ENCODE assay signal across 8 mouse cellular contexts in the genomic region with DNA sequence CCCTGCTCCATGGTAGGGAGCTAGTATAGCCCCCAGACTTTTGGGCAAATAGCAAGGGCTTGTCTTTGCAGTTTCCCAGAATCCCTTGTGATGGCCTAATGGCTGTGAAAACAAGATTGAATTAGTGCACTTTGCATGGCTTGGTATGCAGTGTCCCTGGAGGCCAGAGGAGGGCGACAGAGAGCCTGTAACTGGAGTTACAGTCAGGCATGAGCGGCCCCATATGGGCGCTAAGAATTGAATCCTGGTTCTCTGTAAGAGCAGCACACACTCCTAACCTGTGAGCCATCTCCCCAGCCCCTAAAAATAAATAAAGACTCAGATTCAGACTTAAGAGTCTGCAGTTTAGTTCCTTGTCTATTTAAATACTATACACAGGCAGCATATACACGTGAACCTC. TPM values are rescaled to one million over a fixed set of nuclear protein-coding genes. Genes with fewer than 3 reads are reported as not detected.
DNase-seq lines count a peak whose midpoint lies in the region; ATAC-seq and TF ChIP-seq lines count a peak whose summit lies in the region.

No protein-coding gene starts in this region.

- no peaks in the 10 kb centered on the region for H3K4me1 ChIP-seq in intestine, embryonic 14.5 days (replicated peaks; ENCODE audit: control insufficient read depth, insufficient read depth, low read length)
- H3K4me1 ChIP-seq in intestine, embryonic 15.5 days (replicated peaks) = peaks cover 12% of the 10 kb centered on the region
- H3K4me1 ChIP-seq in embryonic fibroblast, embryonic 13.5 days (ENCODE audit: control insufficient read depth, insufficient read depth, low read length) = peaks cover 11% of the 10 kb centered on the region; the same call in 1 of the 2 replicates
- peaks cover 9% of the 10 kb centered on the region for H3K4me1 ChIP-seq in hindbrain, embryonic 12.5 days

- H3K4me3 ChIP-seq in intestine, embryonic 14.5 days (ENCODE audit: low read depth, low read length) = no peak overlapping the region
- H3K4me3 ChIP-seq in intestine, embryonic 15.5 days (replicated peaks) = no peak overlapping the region
- H3K4me3 ChIP-seq in embryonic fibroblast, embryonic 13.5 days (ENCODE audit: insufficient read depth, low read length) = no peak overlapping the region
- no peak overlapping the region for H3K4me3 ChIP-seq in hindbrain, embryonic 12.5 days

- WGBS in intestine, embryonic 14.5 days = 37% methylated on average over 4 of the region's 4 CpGs
- 35% methylated on average over 4 of the region's 4 CpGs for WGBS in intestine, embryonic 15.5 days
- WGBS in hindbrain, embryonic 12.5 days = 27% methylated on average over 4 of the region's 4 CpGs

- TF ChIP-seq CTCF in embryonic fibroblast, embryonic 13.5 days (IDR thresholded peaks at IDR 0.05; ENCODE audit: borderline replicate concordance, insufficient read depth, low read length) = peak; percentile 62; the same call in 1 of the 2 replicates

- H3K9me3 ChIP-seq in intestine, embryonic 14.5 days (ENCODE audit: control insufficient read depth, low read length) = no peaks in the 10 kb centered on the region
- no peaks in the 10 kb centered on the region for H3K9me3 ChIP-seq in intestine, embryonic 15.5 days
- no peaks in the 10 kb centered on the region for H3K9me3 ChIP-seq in hindbrain, embryonic 12.5 days (replicated peaks)

- H3K36me3 ChIP-seq in intestine, embryonic 14.5 days (ENCODE audit: control insufficient read depth, insufficient read depth, low read length) = no peaks in the 10 kb centered on the region
- H3K36me3 ChIP-seq in intestine, embryonic 15.5 days = no peaks in the 10 kb centered on the region
- no peaks in the 10 kb centered on the region for H3K36me3 ChIP-seq in hindbrain, embryonic 12.5 days

- peak; percentile 63 for DNase-seq in intestine, embryonic 14.5 days (ENCODE audit: low spot score)
- peak; percentile 52 for DNase-seq in MN1 (ENCODE audit: low spot score)
- no peak for DNase-seq in frontal cortex, postnatal 14 days (ENCODE audit: low spot score in 2 of 2)

- ATAC-seq in intestine, embryonic 14.5 days (replicated peaks; ENCODE audit: low FRiP score, low TSS enrichment, low read depth) = no peak
- ATAC-seq in intestine, embryonic 15.5 days = no peak
- peak; percentile 70 for ATAC-seq in CD4-positive, CD25-positive, alpha-beta regulatory T cell, adult 4 months
- peak; percentile 85 for ATAC-seq in megakaryocyte progenitor cell, adult 5-6 weeks (replicated peaks; ENCODE audit: poor library complexity)
- ATAC-seq in hindbrain, embryonic 12.5 days (ENCODE audit: low FRiP score) = no peak

- H3K9ac ChIP-seq in intestine, embryonic 14.5 days (ENCODE audit: low read length) = no peak overlapping the region
- H3K9ac ChIP-seq in intestine, embryonic 15.5 days = no peak overlapping the region
- H3K9ac ChIP-seq in hindbrain, embryonic 12.5 days = no peak overlapping the region

- TF ChIP-seq POLR2A in embryonic fibroblast, embryonic 13.5 days (IDR thresholded peaks at IDR 0.05; ENCODE audit: low read depth, low read length) = no peak

- no peak overlapping the region for H3K27ac ChIP-seq in intestine, embryonic 14.5 days (ENCODE audit: low read depth)
- no peak overlapping the region for H3K27ac ChIP-seq in intestine, embryonic 15.5 days
- H3K27ac ChIP-seq in embryonic fibroblast, embryonic 13.5 days (ENCODE audit: insufficient read depth, low read length) = no peak overlapping the region
- H3K27ac ChIP-seq in hindbrain, embryonic 12.5 days = no peak overlapping the region

- H3K27me3 ChIP-seq in intestine, embryonic 14.5 days (replicated peaks; ENCODE audit: control insufficient read depth, insufficient read depth, low read length) = peaks cover 20% of the 10 kb centered on the region
- peaks cover 22% of the 10 kb centered on the region for H3K27me3 ChIP-seq in intestine, embryonic 15.5 days (replicated peaks)
- H3K27me3 ChIP-seq in hindbrain, embryonic 12.5 days = peaks cover 31% of the 10 kb centered on the region

- H3K4me2 ChIP-seq in intestine, embryonic 14.5 days (ENCODE audit: low read length) = no peak overlapping the region
- H3K4me2 ChIP-seq in intestine, embryonic 15.5 days (replicated peaks) = no peak overlapping the region
- no peak overlapping the region for H3K4me2 ChIP-seq in hindbrain, embryonic 12.5 days (replicated peaks)

RNA-seq across cellular contexts. Expression of a gene that starts 5.5 kb away (rescaled TPM):
- polyA plus RNA-seq in intestine, embryonic 14.5 days (2014; fragmentation: Nextera tagmentation; extraction: Ambion mirVana) = 0.16 and 0.23 TPM in 2 replicates
- polyA plus RNA-seq in intestine, embryonic 15.5 days (2015; fragmentation: Nextera tagmentation; extraction: Ambion mirVana) = 0.06 and 0.09 TPM in 2 replicates
- polyA plus RNA-seq in CD4-positive, CD25-positive, alpha-beta regulatory T cell, adult 4 months (2017; shearing (Covaris generic)) = not detected
- polyA plus RNA-seq in embryonic fibroblast, embryonic 13.5 days (2011; ENCODE audit: insufficient read length, low read depth, missing spikeins) = 0.20 and 0.33 TPM in 2 replicates
- total RNA-seq in megakaryocyte progenitor cell, adult 5-6 weeks (2015) = 0.93 and 1.2 TPM in 2 replicates
- total RNA-seq in megakaryocyte progenitor cell, adult 5-6 weeks (2017) = 0.92 and 1.0 TPM in 2 replicates
- polyA plus RNA-seq in hindbrain, embryonic 12.5 days (2016; fragmentation: Nextera tagmentation; extraction: Ambion mirVana) = 0.12 and 0.16 TPM in 2 replicates

RNA-seq across cellular contexts. Expression of a gene that starts 6.2 kb away (rescaled TPM):
- 41.4 and 43.5 TPM in 2 replicates for polyA plus RNA-seq in intestine, embryonic 14.5 days (2014; fragmentation: Nextera tagmentation; extraction: Ambion mirVana)
- polyA plus RNA-seq in intestine, embryonic 15.5 days (2015; fragmentation: Nextera tagmentation; extraction: Ambion mirVana) = 34.6 and 38.0 TPM in 2 replicates
- 10 to 100 TPM; 52.8 to 73.2 TPM for polyA plus RNA-seq in CD4-positive, CD25-positive, alpha-beta regulatory T cell, adult 4 months (2017; shearing (Covaris generic))
- 51.0 and 65.3 TPM in 2 replicates for polyA plus RNA-seq in embryonic fibroblast, embryonic 13.5 days (2011; ENCODE audit: insufficient read length, low read depth, missing spikeins)
- 37.5 and 44.2 TPM in 2 replicates for total RNA-seq in megakaryocyte progenitor cell, adult 5-6 weeks (2015)
- 55.8 and 57.1 TPM in 2 replicates for total RNA-seq in megakaryocyte progenitor cell, adult 5-6 weeks (2017)
- 30.3 and 32.1 TPM in 2 replicates for polyA plus RNA-seq in hindbrain, embryonic 12.5 days (2016; fragmentation: Nextera tagmentation; extraction: Ambion mirVana)

RNA-seq across cellular contexts. Expression of a gene that starts 23.7 kb away (rescaled TPM):
- 98.6 and 117 TPM in 2 replicates for polyA plus RNA-seq in intestine, embryonic 14.5 days (2014; fragmentation: Nextera tagmentation; extraction: Ambion mirVana)
- 122 and 129 TPM in 2 replicates for polyA plus RNA-seq in intestine, embryonic 15.5 days (2015; fragmentation: Nextera tagmentation; extraction: Ambion mirVana)
- 10 to 100 TPM; 42.0 to 46.8 TPM for polyA plus RNA-seq in CD4-positive, CD25-positive, alpha-beta regulatory T cell, adult 4 months (2017; shearing (Covaris generic))
- 35.6 and 53.6 TPM in 2 replicates for polyA plus RNA-seq in embryonic fibroblast, embryonic 13.5 days (2011; ENCODE audit: insufficient read length, low read depth, missing spikeins)
- total RNA-seq in megakaryocyte progenitor cell, adult 5-6 weeks (2015) = 120 and 124 TPM in 2 replicates
- total RNA-seq in megakaryocyte progenitor cell, adult 5-6 weeks (2017) = 41.1 and 61.3 TPM in 2 replicates
- 41.0 and 43.9 TPM in 2 replicates for polyA plus RNA-seq in hindbrain, embryonic 12.5 days (2016; fragmentation: Nextera tagmentation; extraction: Ambion mirVana)

RNA-seq across cellular contexts. Expression of a gene that starts 42.3 kb away (rescaled TPM):
- polyA plus RNA-seq in intestine, embryonic 14.5 days (2014; fragmentation: Nextera tagmentation; extraction: Ambion mirVana) = 0.46 and 0.67 TPM in 2 replicates
- polyA plus RNA-seq in intestine, embryonic 15.5 days (2015; fragmentation: Nextera tagmentation; extraction: Ambion mirVana) = 0.57 and 1.2 TPM in 2 replicates
- not detected for polyA plus RNA-seq in CD4-positive, CD25-positive, alpha-beta regulatory T cell, adult 4 months (2017; shearing (Covaris generic))
- not detected in 2 replicates for polyA plus RNA-seq in embryonic fibroblast, embryonic 13.5 days (2011; ENCODE audit: insufficient read length, low read depth, missing spikeins)
- total RNA-seq in megakaryocyte progenitor cell, adult 5-6 weeks (2015) = 0.20 and 0.49 TPM in 2 replicates
- total RNA-seq in megakaryocyte progenitor cell, adult 5-6 weeks (2017) = 0.68 TPM in 1 of 2 replicates, not detected in the other
- 0.66 TPM in 1 of 2 replicates, not detected in the other for polyA plus RNA-seq in hindbrain, embryonic 12.5 days (2016; fragmentation: Nextera tagmentation; extraction: Ambion mirVana)

Comparison
In these comparisons a context has a peak if more than half of its experiments do, and no peak if none do; other contexts are left out.
1. ATAC-seq: peak in CD4-positive, CD25-positive, alpha-beta regulatory T cell, adult 4 months (single experiment) and megakaryocyte progenitor cell, adult 5-6 weeks (single experiment); none in intestine, embryonic 14.5 days (single experiment), intestine, embryonic 15.5 days (single experiment) and hindbrain, embryonic 12.5 days (single experiment).
2. DNase-seq: peak in intestine, embryonic 14.5 days (single experiment) and MN1 (single experiment); none in frontal cortex, postnatal 14 days (0 of 2).